Mouse (Mus musculus): ENCODE measurements around the gene Mrpl24. TPM values are rescaled to one million over a fixed set of nuclear protein-coding genes. Genes with fewer than 3 reads are reported as not detected.
A peak's percentile ranks its signal among the peaks of the same experiment; 100 is the strongest.

Mrpl24 gene
- polyA plus RNA-seq, 1 experiment from 2014 or later = 79.3 TPM

GRCm38 (mm10) chr3:87913491-87913890 lies 5.8 kb upstream of the Mrpl24 start:
- Histone ChIP-seq H3K27ac (replicated peaks; ENCODE audit: low read depth, low read length) (no peak overlapping the region), H3K4me2 (ENCODE audit: low read depth, low read length) (no peak overlapping the region), H3K27me3 (ENCODE audit: control insufficient read depth, insufficient read depth, low read length) (no peaks in the 10 kb centered on the region), H3K36me3 (replicated peaks; ENCODE audit: control insufficient read depth, insufficient read depth, low read depth, low read length) (no peaks in the 10 kb centered on the region; the same call in 1 of the 2 replicates), H3K9ac (replicated peaks; ENCODE audit: low read length) (no peak overlapping the region), H3K4me1 (ENCODE audit: control insufficient read depth, insufficient read depth, low read length) (peaks cover 17% of the 10 kb centered on the region), H3K9me3 (replicated peaks; ENCODE audit: control insufficient read depth, low read length) (no peaks in the 10 kb centered on the region), H3K4me3 (ENCODE audit: low read depth, low read length) (no peak overlapping the region)
- DNase-seq (ENCODE audit: low spot score) (no peak), ATAC-seq (replicated peaks; ENCODE audit: insufficient number of reproducible peaks, low FRiP score, low TSS enrichment, low read depth) (no peak)
- 84% methylated on average over 7 of the region's 7 CpGs for WGBS

- no peaks in the 10 kb centered on the region; the same call in 1 of the 2 replicates for H3K36me3 ChIP-seq (replicated peaks; ENCODE audit: control insufficient read depth, insufficient read depth, low read depth, low read length)
- H3K4me1 ChIP-seq (ENCODE audit: control insufficient read depth, insufficient read depth, low read length) = peaks cover 17% of the 10 kb centered on the region
- ATAC-seq (replicated peaks; ENCODE audit: insufficient number of reproducible peaks, low FRiP score, low TSS enrichment, low read depth) (no peak), DNase-seq (ENCODE audit: low spot score) (no peak)
- H3K4me2 ChIP-seq (ENCODE audit: low read depth, low read length) = no peak overlapping the region
- no peak overlapping the region for H3K27ac ChIP-seq (replicated peaks; ENCODE audit: low read depth, low read length)
- no peaks in the 10 kb centered on the region for H3K27me3 ChIP-seq (ENCODE audit: control insufficient read depth, insufficient read depth, low read length)
- no peak overlapping the region for H3K4me3 ChIP-seq (ENCODE audit: low read depth, low read length)
- no peaks in the 10 kb centered on the region for H3K9me3 ChIP-seq (replicated peaks; ENCODE audit: control insufficient read depth, low read length)
- WGBS = 93% methylated on average over 10 of the region's 10 CpGs
- no peak overlapping the region for H3K9ac ChIP-seq (replicated peaks; ENCODE audit: low read length)
Measured at GRCm38 (mm10) chr3:87913891-87914290, 5.4 kb upstream of the Mrpl24 start.

GRCm38 (mm10) chr3:87916990-87917389 lies 2.3 kb upstream of the Mrpl24 start:
- Histone ChIP-seq H3K4me2 (ENCODE audit: low read depth, low read length) (no peak overlapping the region), H3K9me3 (replicated peaks; ENCODE audit: control insufficient read depth, low read length) (no peaks in the 10 kb centered on the region), H3K4me3 (ENCODE audit: low read depth, low read length) (no peak overlapping the region), H3K27ac (replicated peaks; ENCODE audit: low read depth, low read length) (no peak overlapping the region), H3K27me3 (ENCODE audit: control insufficient read depth, insufficient read depth, low read length) (no peaks in the 10 kb centered on the region), H3K4me1 (ENCODE audit: control insufficient read depth, insufficient read depth, low read length) (no peaks in the 10 kb centered on the region), H3K36me3 (replicated peaks; ENCODE audit: control insufficient read depth, insufficient read depth, low read depth, low read length) (no peaks in the 10 kb centered on the region; the same call in 1 of the 2 replicates), H3K9ac (replicated peaks; ENCODE audit: low read length) (no peak overlapping the region)
- DNase-seq (ENCODE audit: low spot score) = no peak
- no peak for ATAC-seq (replicated peaks; ENCODE audit: insufficient number of reproducible peaks, low FRiP score, low TSS enrichment, low read depth)
- 90% methylated on average over 1 of the region's 1 CpGs for WGBS

GRCm38 (mm10) chr3:87918551-87918950 lies 755 bp upstream of the Mrpl24 start:
- no peaks in the 10 kb centered on the region for H3K4me1 ChIP-seq (ENCODE audit: control insufficient read depth, insufficient read depth, low read length)
- WGBS = 95% methylated on average over 1 of the region's 1 CpGs
- no peaks in the 10 kb centered on the region for H3K9me3 ChIP-seq (replicated peaks; ENCODE audit: control insufficient read depth, low read length)
- no peak for ATAC-seq (replicated peaks; ENCODE audit: insufficient number of reproducible peaks, low FRiP score, low TSS enrichment, low read depth)
- H3K27ac ChIP-seq (replicated peaks; ENCODE audit: low read depth, low read length) = no peak overlapping the region
- H3K4me3 ChIP-seq (ENCODE audit: low read depth, low read length) = no peak overlapping the region
- no peak overlapping the region for H3K9ac ChIP-seq (replicated peaks; ENCODE audit: low read length)
- no peaks in the 10 kb centered on the region for H3K27me3 ChIP-seq (ENCODE audit: control insufficient read depth, insufficient read depth, low read length)
- no peak for DNase-seq (ENCODE audit: low spot score)
- H3K36me3 ChIP-seq (replicated peaks; ENCODE audit: control insufficient read depth, insufficient read depth, low read depth, low read length) = no peaks in the 10 kb centered on the region; the same call in none of the 2 replicates
- no peak overlapping the region for H3K4me2 ChIP-seq (ENCODE audit: low read depth, low read length)

- Histone ChIP-seq H3K4me3 (ENCODE audit: low read depth, low read length) (peak overlapping the region; percentile 53), H3K27ac (replicated peaks; ENCODE audit: low read depth, low read length) (no peak overlapping the region), H3K27me3 (ENCODE audit: control insufficient read depth, insufficient read depth, low read length) (no peaks in the 10 kb centered on the region), H3K9me3 (replicated peaks; ENCODE audit: control insufficient read depth, low read length) (no peaks in the 10 kb centered on the region), H3K9ac (replicated peaks; ENCODE audit: low read length) (peak overlapping the region; percentile 67), H3K4me2 (ENCODE audit: low read depth, low read length) (peak overlapping the region; percentile 72), H3K36me3 (replicated peaks; ENCODE audit: control insufficient read depth, insufficient read depth, low read depth, low read length) (no peaks in the 10 kb centered on the region; the same call in 1 of the 2 replicates), H3K4me1 (ENCODE audit: control insufficient read depth, insufficient read depth, low read length) (no peaks in the 10 kb centered on the region)
- 65% methylated on average over 9 of the region's 9 CpGs for WGBS
- DNase-seq (ENCODE audit: low spot score) (no peak), ATAC-seq (replicated peaks; ENCODE audit: insufficient number of reproducible peaks, low FRiP score, low TSS enrichment, low read depth) (no peak)
Measured at GRCm38 (mm10) chr3:87920270-87920943, 1.1 kb downstream of the Mrpl24 start.

- Histone ChIP-seq H3K9ac (replicated peaks; ENCODE audit: low read length) (no peak overlapping the region), H3K4me2 (ENCODE audit: low read depth, low read length) (no peak overlapping the region), H3K4me3 (ENCODE audit: low read depth, low read length) (no peak overlapping the region), H3K9me3 (replicated peaks; ENCODE audit: control insufficient read depth, low read length) (no peaks in the 10 kb centered on the region), H3K27me3 (ENCODE audit: control insufficient read depth, insufficient read depth, low read length) (no peaks in the 10 kb centered on the region), H3K4me1 (ENCODE audit: control insufficient read depth, insufficient read depth, low read length) (no peaks in the 10 kb centered on the region; the same call in 1 of the 2 replicates), H3K36me3 (replicated peaks; ENCODE audit: control insufficient read depth, insufficient read depth, low read depth, low read length) (no peaks in the 10 kb centered on the region; the same call in 1 of the 2 replicates), H3K27ac (replicated peaks; ENCODE audit: low read depth, low read length) (no peak overlapping the region)
- no peak for DNase-seq (ENCODE audit: low spot score)
- ATAC-seq (replicated peaks; ENCODE audit: insufficient number of reproducible peaks, low FRiP score, low TSS enrichment, low read depth) = no peak
- WGBS = 89% methylated on average over 7 of the region's 7 CpGs
Measured at GRCm38 (mm10) chr3:87924996-87925395, 5.7 kb downstream of the Mrpl24 start.

GRCm38 (mm10) chr3:87927452-87927851 lies 8.1 kb downstream of the Mrpl24 start:
- Histone ChIP-seq H3K4me1 (ENCODE audit: control insufficient read depth, insufficient read depth, low read length) (no peaks in the 10 kb centered on the region; the same call in 1 of the 2 replicates), H3K27ac (replicated peaks; ENCODE audit: low read depth, low read length) (no peak overlapping the region), H3K4me2 (ENCODE audit: low read depth, low read length) (no peak overlapping the region), H3K27me3 (ENCODE audit: control insufficient read depth, insufficient read depth, low read length) (no peaks in the 10 kb centered on the region), H3K9ac (replicated peaks; ENCODE audit: low read length) (no peak overlapping the region), H3K4me3 (ENCODE audit: low read depth, low read length) (no peak overlapping the region), H3K36me3 (replicated peaks; ENCODE audit: control insufficient read depth, insufficient read depth, low read depth, low read length) (no peaks in the 10 kb centered on the region; the same call in none of the 2 replicates), H3K9me3 (replicated peaks; ENCODE audit: control insufficient read depth, low read length) (no peaks in the 10 kb centered on the region)
- ATAC-seq (replicated peaks; ENCODE audit: insufficient number of reproducible peaks, low FRiP score, low TSS enrichment, low read depth) (no peak), DNase-seq (ENCODE audit: low spot score) (no peak)
- WGBS = 94% methylated on average over 5 of the region's 5 CpGs

- Histone ChIP-seq H3K4me1 (ENCODE audit: control insufficient read depth, insufficient read depth, low read length) (no peaks in the 10 kb centered on the region; the same call in 1 of the 2 replicates), H3K9me3 (replicated peaks; ENCODE audit: control insufficient read depth, low read length) (no peaks in the 10 kb centered on the region), H3K4me2 (ENCODE audit: low read depth, low read length) (peak overlapping the region; percentile 71), H3K27ac (replicated peaks; ENCODE audit: low read depth, low read length) (peak overlapping the region; percentile 86; the same call in 1 of the 2 replicates), H3K27me3 (ENCODE audit: control insufficient read depth, insufficient read depth, low read length) (no peaks in the 10 kb centered on the region), H3K9ac (replicated peaks; ENCODE audit: low read length) (peak overlapping the region; percentile 93), H3K36me3 (replicated peaks; ENCODE audit: control insufficient read depth, insufficient read depth, low read depth, low read length) (peaks cover 2% of the 10 kb centered on the region; the same call in 1 of the 2 replicates), H3K4me3 (ENCODE audit: low read depth, low read length) (peak overlapping the region; percentile 92)
- WGBS = 7% methylated on average over 26 of the region's 26 CpGs
- ATAC-seq (replicated peaks; ENCODE audit: insufficient number of reproducible peaks, low FRiP score, low TSS enrichment, low read depth) (peak; percentile 26; the same call in 1 of the 2 replicates), DNase-seq (ENCODE audit: low spot score) (no peak)
Measured at GRCm38 (mm10) chr3:87929341-87930077, 10.2 kb downstream of the Mrpl24 start.

Measured in embryonic facial prominence, embryonic 11.5 days (tissue).